Mouse (Mus musculus) CH12.LX (cell line): ENCODE measurements around the gene Kif26b. TPM values are rescaled to one million over a fixed set of nuclear protein-coding genes. Genes with fewer than 3 reads are reported as not detected.

ENCODE experiments used
- DNase-seq: peaks from one replicate; pipeline ENCODE4 v3.0.0-alpha.2; 2013; ENCODE audit errors: extremely low read depth
- H3K27ac ChIP-seq: 2 replicates; pipeline ENCODE4 v1.5.1; 2012; ENCODE audit warnings: low read depth, mild to moderate bottlenecking, control low read depth, moderate library complexity; ENCODE audit not compliant: insufficient read depth
- H3K27me3 ChIP-seq: replicated peaks from 2 replicates; pipeline ENCODE3; 2012; ENCODE audit warnings: inconsistent platforms
- H3K36me3 ChIP-seq, 2 experiments: replicated peaks in 1 of 2; 2 replicates each; pipeline versions ENCODE3 to v1.6.1; 2012; ENCODE audit warnings: inconsistent platforms in 1 of 2, low read length in 1 of 2, mild to moderate bottlenecking in 1 of 2, mixed read lengths in 1 of 2, moderate library complexity in 1 of 2; ENCODE audit not compliant: control insufficient read depth in 1 of 2, insufficient read depth in 1 of 2
- H3K4me1 ChIP-seq, 2 experiments: 2 replicates each; pipeline ENCODE4 v1.6.1; 2012; ENCODE audit warnings: inconsistent platforms in 1 of 2, moderate library complexity in 1 of 2; ENCODE audit not compliant: insufficient read depth in 2 of 2, control insufficient read depth in 1 of 2
- H3K4me2 ChIP-seq: 2 replicates; pipeline ENCODE4 v1.6.1; 2012; ENCODE audit warnings: low read depth, mild to moderate bottlenecking, control low read depth; ENCODE audit not compliant: poor library complexity, insufficient read depth, severe bottlenecking
- H3K4me3 ChIP-seq, 3 experiments: fragments of 150-350 bp in 1 of 3; sonication (generic) in 1 of 3; replicated peaks in 1 of 3; 2 replicates each; pipeline versions ENCODE3 to v1.5.1; 2011 to 2012; ENCODE audit warnings: low read depth in 2 of 3, low read length in 2 of 3, mild to moderate bottlenecking in 2 of 3, moderate library complexity in 2 of 3, control low read depth in 1 of 3, improper control_type of control experiment in 1 of 3, inconsistent platforms in 1 of 3, mixed read lengths in 1 of 3; ENCODE audit not compliant: poor library complexity in 1 of 3
- H3K79me2 ChIP-seq: replicated peaks from 2 replicates; pipeline ENCODE4 v1.6.1; 2012; ENCODE audit warnings: mild to moderate bottlenecking, moderate library complexity; ENCODE audit not compliant: control insufficient read depth, poor library complexity, insufficient read depth, severe bottlenecking; ENCODE audit errors: extremely low read depth
- H3K9ac ChIP-seq: 2 replicates; pipeline ENCODE4 v1.6.1; 2012; ENCODE audit warnings: low read depth, mild to moderate bottlenecking, control low read depth, moderate library complexity; ENCODE audit not compliant: insufficient read depth
- H3K9me3 ChIP-seq: replicated peaks from 2 replicates; pipeline ENCODE3; 2012; ENCODE audit warnings: low read length, inconsistent platforms, mixed read lengths
- BHLHE40 ChIP-seq: IDR thresholded peaks from 2 replicates; pipeline ENCODE4 v1.6.1; 2011; ENCODE audit warnings: mild to moderate bottlenecking, low read depth, low read length, improper control_type of control experiment
- CHD1 ChIP-seq: IDR thresholded peaks from 2 replicates; pipeline ENCODE4 v1.6.1; 2012; ENCODE audit warnings: low read depth, low read length, improper control_type of control experiment, inconsistent platforms
- E2F4 ChIP-seq: IDR thresholded peaks from 2 replicates; pipeline ENCODE4 v1.6.1; 2011; ENCODE audit warnings: low read depth, low read length, improper control_type of control experiment; ENCODE audit not compliant: insufficient replicate concordance
- ELF1 ChIP-seq: IDR thresholded peaks from 2 replicates; pipeline ENCODE4 v1.6.1; 2014; ENCODE audit warnings: low read depth, mild to moderate bottlenecking, inconsistent platforms, low read length, improper control_type of control experiment
- EP300 ChIP-seq: IDR thresholded peaks from 2 replicates; pipeline ENCODE4 v1.6.1; 2011; ENCODE audit warnings: low read length, improper control_type of control experiment
- GABPA ChIP-seq: IDR thresholded peaks from 2 replicates; pipeline ENCODE4 v1.6.1; 2012; ENCODE audit warnings: low read depth, low read length, improper control_type of control experiment, inconsistent platforms; ENCODE audit not compliant: insufficient replicate concordance
- KAT2A ChIP-seq: IDR thresholded peaks from 2 replicates; pipeline ENCODE4 v1.6.1; 2012; ENCODE audit warnings: low read length, improper control_type of control experiment, inconsistent platforms; ENCODE audit not compliant: insufficient replicate concordance
- POLR2A ChIP-seq: IDR thresholded peaks from 2 replicates; pipeline ENCODE4 v1.6.1; 2011; ENCODE audit warnings: low read depth, mild to moderate bottlenecking, improper control_type of control experiment, low read length
- POLR2AphosphoS2 ChIP-seq: IDR thresholded peaks from 2 replicates; pipeline ENCODE4 v1.6.1; 2011; ENCODE audit warnings: low read depth, low read length, improper control_type of control experiment
- RAD21 ChIP-seq: IDR thresholded peaks from 2 replicates; pipeline ENCODE4 v1.6.1; 2011; ENCODE audit warnings: low read depth, mild to moderate bottlenecking, low read length, improper control_type of control experiment, moderate library complexity
- RCOR1 ChIP-seq: conservative IDR thresholded peaks from 2 replicates; pipeline ENCODE4 v1.6.1; 2012; ENCODE audit warnings: low read depth, mild to moderate bottlenecking, inconsistent platforms, low read length, improper control_type of control experiment
- SIN3A ChIP-seq: IDR thresholded peaks from 2 replicates; pipeline ENCODE4 v1.6.1; 2012; ENCODE audit warnings: low read length, improper control_type of control experiment, inconsistent platforms
- TBP ChIP-seq: conservative IDR thresholded peaks from 2 replicates; pipeline ENCODE4 v1.6.1; 2011; ENCODE audit warnings: low read depth, low read length, improper control_type of control experiment
- ZMIZ1 ChIP-seq: IDR thresholded peaks from 2 replicates; pipeline ENCODE4 v1.6.1; 2012; ENCODE audit warnings: low read depth, mild to moderate bottlenecking, inconsistent platforms, low read length, improper control_type of control experiment
- dilution Hi-C: fragments of 300-500 bp; cut with MboI; formaldehyde crosslinking; loops from 2 replicates; pipeline ENCODE4 v1.14.3; 2020; ENCODE audit warnings: low sequenced_read_pairs; ENCODE audit not compliant: extremely low pct_unique_long_range_greater_than_20kb, extremely low pct_ligation_motif_present
- in situ Hi-C: fragments of 300-500 bp; cut with MboI; formaldehyde crosslinking; loops from 3 replicates; pipeline ENCODE4 v1.14.3; 2019; ENCODE audit warnings: low sequenced_read_pairs, low pct_ligation_motif_present, low pct_unique_long_range_greater_than_20kb, mixed read lengths
- polyA plus RNA-seq: library from polyadenylated mRNA; unstranded; fragments of >175 nt; gene quantifications from 2 replicates; pipeline ENCODE4 v1.2.1, GENCODE M21; 2012; ENCODE audit warnings: low read depth; ENCODE audit not compliant: insufficient read length
- total RNA-seq, 2 experiments: library from RNA; depleted of rRNA; stranded (reverse); fragments of 300-350 nt in 1 of 2; fragments of >200 nt in 1 of 2; gene quantifications; 2 replicates each; pipeline ENCODE4 v1.2.3; 2012 to 2014

Gene Kif26b
- total and polyA plus RNA-seq, 3 experiments, result 0.09 TPM; not detected in 2

- no peaks in the 10 kb centered on the region for H3K79me2 ChIP-seq
- in situ Hi-C loops (no loop called here), dilution Hi-C loops (no loop called here)
- H3K4me1 ChIP-seq, result peaks cover 0 to 6% of the 10 kb centered on the region in 2 experiments; a peak in 2 of 4 replicates
- no peak overlapping the region for H3K9ac ChIP-seq
- no peak overlapping the region for H3K4me2 ChIP-seq
- no peaks in the 10 kb centered on the region for H3K9me3 ChIP-seq
- H3K27ac ChIP-seq, result no peak overlapping the region
- DNase-seq, result no peak
- H3K27me3 ChIP-seq, result no peaks in the 10 kb centered on the region
- H3K4me3 ChIP-seq, result no peak overlapping the region
- TF ChIP-seq RCOR1 (no peak), E2F4 (no peak), ELF1 (no peak), EP300 (no peak), POLR2A (no peak), POLR2AphosphoS2 (no peak), TBP (no peak), SIN3A (no peak)
- no peaks in the 10 kb centered on the region for H3K36me3 ChIP-seq
Observed at GRCm38 (mm10) chr1:178854936-178855335, 326.0 kb downstream of the Kif26b start.

- no peak for TF ChIP-seq RAD21
- no peak for TF ChIP-seq ZMIZ1
- no peak for TF ChIP-seq KAT2A
- TF ChIP-seq CHD1, result no peak
- no peak for TF ChIP-seq BHLHE40
- Histone ChIP-seq H3K79me2 (no peaks in the 10 kb centered on the region), H3K4me2 (no peak overlapping the region), H3K27me3 (no peaks in the 10 kb centered on the region), H3K9ac (no peak overlapping the region), H3K9me3 (no peaks in the 10 kb centered on the region), H3K27ac (no peak overlapping the region), H3K4me1 (peaks cover 0 to 6% of the 10 kb centered on the region in 2 experiments; a peak in 2 of 4 replicates), H3K36me3 (no peaks in the 10 kb centered on the region), H3K4me3 (no peak overlapping the region)
- DNase-seq, result no peak
- dilution Hi-C loops, result no loop called here
- in situ Hi-C loops, result no loop called here
Observed at GRCm38 (mm10) chr1:178855974-178856373, 327.0 kb downstream of the Kif26b start.

GRCm38 (mm10) chr1:178860671-178861391 is 331.9 kb downstream of the Kif26b start:
- Histone ChIP-seq H3K27me3 (no peaks in the 10 kb centered on the region), H3K9ac (no peak overlapping the region), H3K4me1 (no peaks in the 10 kb centered on the region), H3K27ac (no peak overlapping the region), H3K4me3 (no peak overlapping the region), H3K79me2 (no peaks in the 10 kb centered on the region), H3K36me3 (no peaks in the 10 kb centered on the region), H3K4me2 (no peak overlapping the region), H3K9me3 (no peaks in the 10 kb centered on the region)
- in situ Hi-C loops (no loop called here), dilution Hi-C loops (no loop called here)
- no peak for DNase-seq
- TF ChIP-seq GABPA (no peak), KAT2A (no peak)
- TF ChIP-seq, all 38 proteins: peak for 0
